Mouse (Mus musculus): ENCODE data around the gene Zswim3. TPM values are rescaled to one million over a fixed set of nuclear protein-coding genes. Genes with fewer than 3 reads are reported as not detected.
A peak's percentile ranks its signal among the peaks of the same experiment; 100 is the strongest.

Zswim3 gene
- polyA plus RNA-seq, 1 experiment from 2014 or later, result 8.1 TPM

DNA sequence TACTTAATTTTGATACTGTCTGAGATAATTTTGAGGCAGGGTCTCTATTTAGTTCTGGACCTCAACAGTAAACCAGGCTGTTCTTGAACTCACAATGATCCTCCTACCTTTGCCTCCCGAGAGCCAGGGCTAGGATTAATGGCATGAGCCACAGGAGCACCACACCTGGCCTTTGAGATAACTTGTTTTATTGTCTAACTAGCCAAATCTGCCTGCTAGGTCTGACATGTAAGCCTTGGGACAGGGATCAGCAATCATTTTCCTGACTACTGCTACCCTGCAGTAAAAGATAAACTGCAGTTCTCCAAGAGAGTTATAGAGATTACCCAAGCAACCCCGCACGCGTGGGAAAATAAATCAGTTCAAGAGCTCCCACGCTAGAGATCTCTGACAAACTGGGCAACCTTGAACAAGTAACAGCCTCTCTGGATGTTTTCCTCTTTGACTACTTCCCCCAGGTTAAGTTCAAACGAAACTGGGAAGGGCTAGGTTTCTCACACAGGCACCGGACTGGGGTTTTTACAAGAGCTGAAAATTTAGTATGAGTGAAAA is 20.0 kb upstream of the Zswim3 start:
- Histone ChIP-seq H3K9me3 (no peaks in the 10 kb centered on the region), H3K4me3 (replicated peaks) (peak overlapping the region; percentile 55), H3K4me2 (replicated peaks) (peak overlapping the region; percentile 86), H3K27ac (peak overlapping the region; percentile 80), H3K9ac (peak overlapping the region; percentile 67), H3K27me3 (replicated peaks) (no peaks in the 10 kb centered on the region), H3K36me3 (peaks cover 4% of the 10 kb centered on the region; the same call in 1 of the 2 replicates), H3K4me1 (replicated peaks) (peaks cover 18% of the 10 kb centered on the region)
- ATAC-seq, result peak; percentile 3; the same call in 1 of the 2 replicates
- 4% methylated on average over 7 of the region's 7 CpGs for WGBS

DNA sequence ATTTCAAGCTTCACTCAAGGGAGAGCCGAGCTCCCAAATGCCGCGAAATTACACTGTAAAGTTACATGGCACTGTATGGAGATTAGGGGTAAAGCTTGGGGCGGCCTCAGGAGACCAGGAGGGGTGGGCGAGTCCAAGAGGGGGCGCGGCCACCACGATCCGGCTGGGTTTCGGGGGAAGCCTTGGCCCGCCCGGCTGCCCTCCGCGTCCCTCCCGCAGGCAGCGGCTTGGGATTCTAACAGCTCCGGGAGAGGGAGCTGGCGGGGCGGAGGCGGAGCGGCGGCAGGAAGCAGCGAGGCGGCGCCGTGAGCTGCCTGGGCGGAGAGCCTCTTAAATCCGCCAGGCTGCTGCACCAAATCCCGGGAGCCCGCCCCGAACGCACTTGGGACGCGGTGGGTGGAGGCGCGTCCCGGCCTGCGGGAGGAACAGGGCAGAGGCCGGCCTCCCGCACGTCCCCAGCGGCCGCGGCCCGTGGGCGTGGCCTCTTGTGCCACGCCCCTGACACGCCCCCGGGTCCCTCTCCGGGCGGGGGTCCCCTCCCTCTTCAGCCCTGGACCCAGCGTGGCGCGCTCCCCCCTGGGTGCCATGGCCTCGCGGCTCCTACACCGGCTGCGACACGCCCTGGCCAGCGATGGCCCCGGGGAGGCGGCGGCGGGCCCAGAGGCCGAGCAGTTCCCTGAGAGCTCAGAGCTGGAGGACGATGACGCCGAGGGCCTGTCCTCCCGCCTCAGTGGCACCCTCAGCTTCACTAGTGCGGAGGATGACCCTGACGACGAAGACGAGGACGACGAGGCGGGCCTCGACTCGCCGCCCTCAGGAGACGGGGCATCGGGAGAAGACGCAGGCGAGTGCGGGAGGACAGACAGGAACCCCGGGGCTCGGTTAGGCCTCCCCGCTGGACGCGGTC is 19.2 kb upstream of the Zswim3 start, which contains the start of gene Snx21:
Gene Snx21 (plus strand): TSS at position 343 of the 907 bp plus-strand sequence.
- H3K4me3 ChIP-seq (replicated peaks), result peak within 1 kb of the TSS; percentile 55
- no peaks in the 10 kb centered on the region for H3K9me3 ChIP-seq
- ATAC-seq, result peak; percentile 96
- H3K9ac ChIP-seq, result peak within 1 kb of the TSS; percentile 67
- WGBS, result under 1% methylated on average over 87 of the region's 89 CpGs
- no peaks in the 10 kb centered on the region for H3K27me3 ChIP-seq (replicated peaks)
- peaks cover 4% of the 10 kb centered on the region; the same call in 1 of the 2 replicates for H3K36me3 ChIP-seq
- H3K27ac ChIP-seq, result peak within 1 kb of the TSS; percentile 80
- H3K4me1 ChIP-seq (replicated peaks), result peaks cover 18% of the 10 kb centered on the region
- H3K4me2 ChIP-seq (replicated peaks), result peak within 1 kb of the TSS; percentile 86

DNA sequence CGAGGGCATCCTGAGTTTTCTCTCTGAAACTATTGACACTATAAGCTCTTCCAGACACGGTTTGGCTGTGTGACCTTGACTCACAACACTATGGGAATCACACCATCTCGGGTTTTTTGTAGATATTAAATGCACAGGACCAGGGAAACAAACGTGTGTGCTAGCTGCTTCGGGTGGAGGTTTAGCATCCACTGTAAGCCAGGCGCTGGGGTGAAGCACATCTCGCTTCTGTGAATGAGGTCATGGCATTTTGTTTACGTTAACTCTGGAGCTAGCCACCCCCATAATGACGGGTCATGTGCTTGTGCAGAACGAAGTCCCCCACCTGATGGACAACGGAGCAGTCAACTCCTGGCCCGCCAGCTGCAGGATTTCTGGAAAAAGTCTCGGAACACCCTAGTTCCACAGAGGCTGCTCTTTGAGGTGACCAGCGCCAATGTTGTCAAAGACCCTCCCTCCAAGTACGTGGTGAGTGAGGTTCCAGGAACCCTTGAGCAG is 18.5 kb upstream of the Zswim3 start:
- 10% methylated on average over 15 of the region's 15 CpGs for WGBS
- Histone ChIP-seq H3K27ac (peak overlapping the region; percentile 80), H3K4me2 (replicated peaks) (peak overlapping the region; percentile 86), H3K36me3 (peaks cover 10% of the 10 kb centered on the region), H3K9me3 (no peaks in the 10 kb centered on the region), H3K4me3 (replicated peaks) (peak overlapping the region; percentile 55), H3K27me3 (replicated peaks) (no peaks in the 10 kb centered on the region), H3K4me1 (replicated peaks) (peaks cover 18% of the 10 kb centered on the region), H3K9ac (peak overlapping the region; percentile 67)
- ATAC-seq, result peak; percentile 8; the same call in 1 of the 2 replicates

DNA sequence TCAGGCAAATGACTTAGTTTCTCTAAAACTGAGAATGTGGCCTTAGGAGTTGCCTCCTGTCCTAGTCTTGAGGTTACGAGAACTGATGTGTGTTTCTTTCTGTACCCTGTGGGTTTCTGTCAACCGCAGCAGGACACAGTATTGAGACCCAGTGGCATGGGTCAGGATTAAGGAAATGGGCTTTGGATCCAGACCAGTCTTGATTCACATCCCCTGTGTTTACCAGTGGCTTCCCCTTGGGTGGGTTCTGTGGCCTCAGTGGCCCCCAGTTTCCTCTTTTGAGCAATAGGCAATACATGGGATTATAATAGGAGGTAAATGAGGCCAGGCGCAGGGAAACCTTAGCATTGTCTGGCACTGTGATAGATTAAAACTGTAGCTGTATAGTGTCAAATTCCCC is 17.9 kb upstream of the Zswim3 start:
- peak overlapping the region; percentile 86 for H3K4me2 ChIP-seq (replicated peaks)
- no peak for ATAC-seq
- H3K36me3 ChIP-seq, result peaks cover 16% of the 10 kb centered on the region
- H3K9ac ChIP-seq, result no peak overlapping the region
- no peaks in the 10 kb centered on the region for H3K9me3 ChIP-seq
- H3K4me1 ChIP-seq (replicated peaks), result peaks cover 18% of the 10 kb centered on the region
- no peaks in the 10 kb centered on the region for H3K27me3 ChIP-seq (replicated peaks)
- no peak overlapping the region for H3K27ac ChIP-seq
- 86% methylated on average over 3 of the region's 3 CpGs for WGBS
- peak overlapping the region; percentile 55; the same call in 1 of the 2 replicates for H3K4me3 ChIP-seq (replicated peaks)

DNA sequence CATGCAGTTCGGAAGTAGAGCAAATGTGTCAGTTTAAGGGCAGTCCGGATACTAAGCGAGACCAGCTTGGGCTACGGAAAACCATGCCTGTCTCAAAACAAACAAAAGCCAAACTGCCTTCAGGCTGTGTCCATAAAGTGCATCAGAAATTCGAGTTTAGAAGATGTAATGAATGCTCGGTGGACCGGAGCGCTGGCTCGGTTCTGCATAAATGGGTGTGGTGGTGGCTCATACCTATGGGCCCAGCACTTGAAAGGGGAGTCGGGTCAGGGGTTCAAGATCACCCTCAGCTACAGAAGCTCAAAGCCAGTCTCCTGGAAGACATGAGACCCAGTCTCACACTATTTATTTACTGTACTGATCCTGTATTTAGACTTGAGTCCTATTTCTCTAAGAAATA is 17.1 kb upstream of the Zswim3 start:
- Histone ChIP-seq H3K4me2 (replicated peaks) (no peak overlapping the region), H3K27ac (no peak overlapping the region), H3K27me3 (replicated peaks) (no peaks in the 10 kb centered on the region), H3K36me3 (peaks cover 24% of the 10 kb centered on the region), H3K9me3 (no peaks in the 10 kb centered on the region), H3K4me1 (replicated peaks) (peaks cover 18% of the 10 kb centered on the region), H3K4me3 (replicated peaks) (no peak overlapping the region), H3K9ac (no peak overlapping the region)
- WGBS, result 79% methylated on average over 10 of the region's 10 CpGs
- no peak for ATAC-seq

DNA sequence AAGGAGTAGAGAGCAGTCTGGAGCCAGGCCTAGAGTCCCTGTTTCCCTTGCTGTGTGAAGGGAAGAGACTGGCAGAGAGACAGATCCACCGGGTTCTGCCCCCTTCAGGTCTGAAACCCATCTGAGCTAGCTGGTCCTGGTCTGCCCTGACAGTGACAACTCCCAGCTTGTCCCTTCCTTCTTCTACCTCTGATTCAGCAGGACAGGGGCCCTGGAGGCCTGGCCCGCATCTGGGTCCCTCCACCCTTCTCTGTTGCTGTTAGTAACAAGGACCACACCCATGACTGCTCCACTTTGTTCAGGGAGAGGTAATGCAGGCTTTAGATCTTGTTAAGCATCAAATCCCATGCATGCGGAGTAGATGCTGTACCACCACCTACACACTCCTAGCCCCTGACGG is 16.5 kb upstream of the Zswim3 start:
- no peak overlapping the region for H3K4me2 ChIP-seq (replicated peaks)
- ATAC-seq, result no peak

DNA sequence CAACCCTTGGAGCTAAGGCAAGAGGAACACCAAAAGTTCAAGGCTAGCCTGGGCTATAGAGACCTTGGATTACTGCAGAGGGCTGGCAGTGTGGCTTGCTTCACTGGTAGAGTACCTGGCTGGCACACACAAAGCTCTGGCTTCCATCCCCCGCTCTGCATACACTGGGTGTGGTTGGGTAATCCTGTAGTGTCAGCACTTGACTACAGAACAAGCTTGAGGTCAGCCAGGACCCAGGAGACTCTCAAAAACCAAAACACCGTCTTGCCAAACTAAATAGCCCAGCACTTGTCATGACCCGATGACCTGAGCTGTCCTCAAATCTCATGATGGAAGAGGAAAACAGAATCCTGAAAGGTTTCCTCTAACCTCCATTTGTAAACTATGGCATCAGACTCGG is 14.4 kb upstream of the Zswim3 start:
- Histone ChIP-seq H3K4me1 (replicated peaks) (peaks cover 13% of the 10 kb centered on the region), H3K4me2 (replicated peaks) (no peak overlapping the region), H3K36me3 (peaks cover 30% of the 10 kb centered on the region), H3K9ac (no peak overlapping the region), H3K9me3 (no peaks in the 10 kb centered on the region), H3K27ac (no peak overlapping the region), H3K27me3 (replicated peaks) (no peaks in the 10 kb centered on the region), H3K4me3 (replicated peaks) (no peak overlapping the region)
- WGBS, result 69% methylated on average over 4 of the region's 4 CpGs
- ATAC-seq, result no peak

More for the DNA sequence above, 16.5 kb upstream of the Zswim3 start:
- H3K36me3 ChIP-seq, result peaks cover 24% of the 10 kb centered on the region
- no peak overlapping the region for H3K9ac ChIP-seq
- 61% methylated on average over 4 of the region's 4 CpGs for WGBS
- no peak overlapping the region for H3K4me3 ChIP-seq (replicated peaks)
- H3K27me3 ChIP-seq (replicated peaks), result no peaks in the 10 kb centered on the region
- peaks cover 18% of the 10 kb centered on the region for H3K4me1 ChIP-seq (replicated peaks)
- no peaks in the 10 kb centered on the region for H3K9me3 ChIP-seq
- H3K27ac ChIP-seq, result no peak overlapping the region

DNA sequence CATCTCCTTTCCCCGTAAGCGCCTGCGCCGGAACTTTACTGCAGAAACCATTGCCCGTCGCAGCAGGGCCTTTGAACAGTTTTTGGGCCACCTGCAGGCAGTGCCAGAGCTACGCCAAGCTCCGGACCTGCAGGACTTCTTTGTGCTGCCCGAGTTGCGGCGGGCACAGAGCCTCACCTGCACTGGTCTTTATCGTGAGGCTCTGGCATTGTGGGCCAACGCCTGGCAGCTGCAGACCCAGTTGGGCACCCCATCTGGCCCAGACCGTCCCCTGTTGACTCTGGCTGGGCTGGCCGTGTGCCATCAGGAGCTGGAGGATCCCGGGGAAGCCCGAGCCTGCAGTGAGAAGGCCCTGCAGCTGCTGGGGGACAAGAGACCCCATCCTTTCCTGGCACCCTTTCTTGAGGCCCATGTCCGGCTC is 13.0 kb upstream of the Zswim3 start:
- Histone ChIP-seq H3K27ac (no peak overlapping the region), H3K36me3 (peaks cover 35% of the 10 kb centered on the region), H3K4me3 (replicated peaks) (no peak overlapping the region), H3K4me1 (replicated peaks) (peaks cover 8% of the 10 kb centered on the region), H3K4me2 (replicated peaks) (no peak overlapping the region), H3K9ac (no peak overlapping the region), H3K9me3 (no peaks in the 10 kb centered on the region), H3K27me3 (replicated peaks) (no peaks in the 10 kb centered on the region)
- no peak for ATAC-seq
- 90% methylated on average over 18 of the region's 18 CpGs for WGBS

DNA sequence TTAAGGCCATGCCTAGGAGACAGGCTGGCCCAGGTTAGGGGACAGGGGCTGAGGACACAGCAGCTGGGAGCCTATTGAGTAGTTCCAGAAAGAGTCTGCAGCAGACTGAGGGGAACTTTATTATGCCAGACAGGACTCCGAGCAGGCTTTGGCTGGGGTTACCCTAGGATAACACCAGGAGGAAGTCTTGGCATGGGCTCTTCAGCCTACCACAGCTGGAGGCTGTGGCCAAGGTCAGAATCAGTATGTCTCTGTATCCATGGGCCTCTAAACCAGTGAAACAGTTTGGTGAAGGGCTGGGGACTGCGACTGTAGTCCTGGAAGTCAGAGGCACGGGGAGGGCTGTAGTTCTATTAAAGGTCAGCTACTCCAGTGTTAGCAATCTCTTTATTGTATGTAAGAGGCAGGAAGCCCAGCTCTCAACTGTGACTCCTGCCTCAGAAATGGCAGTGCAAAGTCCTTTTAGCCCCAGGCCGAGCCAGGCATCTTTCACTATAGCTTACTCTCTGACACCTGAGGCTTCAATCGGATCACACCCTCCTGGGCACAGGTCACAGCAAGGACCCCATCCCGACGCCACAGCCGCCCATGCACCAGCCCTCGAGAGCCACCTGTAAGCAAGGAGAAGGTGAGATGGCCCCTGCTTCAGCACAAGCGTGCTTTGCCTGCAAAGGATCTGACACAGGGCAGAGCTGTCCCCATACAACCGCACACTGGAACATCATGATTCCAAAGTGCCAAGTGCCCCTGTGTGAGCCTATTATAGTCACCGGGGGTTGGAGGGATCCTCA is 12.3 kb upstream of the Zswim3 start:
- no peak overlapping the region for H3K27ac ChIP-seq
- H3K27me3 ChIP-seq (replicated peaks), result no peaks in the 10 kb centered on the region
- H3K4me3 ChIP-seq (replicated peaks), result no peak overlapping the region
- H3K9me3 ChIP-seq, result no peaks in the 10 kb centered on the region
- no peak overlapping the region for H3K9ac ChIP-seq
- peaks cover 4% of the 10 kb centered on the region; the same call in 1 of the 2 replicates for H3K4me1 ChIP-seq (replicated peaks)
- peaks cover 35% of the 10 kb centered on the region for H3K36me3 ChIP-seq
- 88% methylated on average over 12 of the region's 12 CpGs for WGBS
- no peak for ATAC-seq
- H3K4me2 ChIP-seq (replicated peaks), result no peak overlapping the region

DNA sequence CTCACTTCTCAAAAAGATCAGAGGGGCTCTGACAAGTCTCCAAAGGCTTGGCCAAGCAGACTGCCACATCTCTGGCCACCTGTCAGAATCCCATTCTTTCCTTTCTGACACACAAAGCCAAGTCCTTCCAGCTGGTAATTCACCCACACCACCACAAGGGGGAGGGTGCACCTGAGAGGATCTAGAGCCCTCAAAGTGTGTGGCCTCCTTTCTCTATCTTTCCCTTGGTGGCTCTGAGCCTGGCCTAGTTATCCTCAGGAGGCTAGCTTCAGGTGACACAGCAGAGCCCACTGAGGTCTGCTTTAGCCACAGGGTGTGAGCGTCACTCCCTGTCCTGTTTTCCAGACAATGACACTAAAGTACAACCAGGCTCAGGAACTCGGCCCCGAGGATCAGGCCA is 11.7 kb upstream of the Zswim3 start:
- WGBS, result 66% methylated on average over 3 of the region's 3 CpGs
- no peaks in the 10 kb centered on the region for H3K27me3 ChIP-seq (replicated peaks)
- H3K4me2 ChIP-seq (replicated peaks), result no peak overlapping the region
- H3K36me3 ChIP-seq, result peaks cover 39% of the 10 kb centered on the region
- no peak overlapping the region for H3K4me3 ChIP-seq (replicated peaks)
- no peak overlapping the region for H3K27ac ChIP-seq
- peaks cover 2% of the 10 kb centered on the region; the same call in 1 of the 2 replicates for H3K4me1 ChIP-seq (replicated peaks)
- no peak overlapping the region for H3K9ac ChIP-seq
- no peaks in the 10 kb centered on the region for H3K9me3 ChIP-seq
- peak; percentile 36; the same call in 1 of the 2 replicates for ATAC-seq

DNA sequence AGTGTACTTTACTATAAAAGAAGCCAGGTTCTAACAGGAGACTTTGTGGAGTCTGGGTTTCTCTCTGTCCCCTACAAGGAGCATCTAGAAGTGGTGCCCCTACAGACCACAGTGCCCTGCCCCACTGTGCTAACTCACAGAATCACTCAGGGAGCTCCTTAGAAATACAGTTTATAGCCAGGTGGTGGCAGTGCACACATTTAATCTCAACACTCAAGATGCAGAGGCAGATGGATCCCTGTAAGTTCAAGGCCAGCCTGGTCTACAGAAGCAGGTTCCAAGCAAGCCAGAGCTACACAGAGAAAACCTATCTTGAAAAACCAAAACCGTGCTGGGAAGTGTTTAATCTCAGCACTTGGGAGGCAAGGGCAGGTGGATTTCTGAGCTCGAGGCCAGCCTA is 11.1 kb upstream of the Zswim3 start:
- H3K27me3 ChIP-seq (replicated peaks), result no peaks in the 10 kb centered on the region
- H3K9me3 ChIP-seq, result no peaks in the 10 kb centered on the region
- H3K4me1 ChIP-seq (replicated peaks), result no peaks in the 10 kb centered on the region
- no peak for ATAC-seq
- WGBS, result 92% methylated on average over 2 of the region's 2 CpGs
- peaks cover 39% of the 10 kb centered on the region for H3K36me3 ChIP-seq
- H3K9ac ChIP-seq, result no peak overlapping the region
- H3K4me2 ChIP-seq (replicated peaks), result no peak overlapping the region
- H3K4me3 ChIP-seq (replicated peaks), result no peak overlapping the region
- H3K27ac ChIP-seq, result no peak overlapping the region

DNA sequence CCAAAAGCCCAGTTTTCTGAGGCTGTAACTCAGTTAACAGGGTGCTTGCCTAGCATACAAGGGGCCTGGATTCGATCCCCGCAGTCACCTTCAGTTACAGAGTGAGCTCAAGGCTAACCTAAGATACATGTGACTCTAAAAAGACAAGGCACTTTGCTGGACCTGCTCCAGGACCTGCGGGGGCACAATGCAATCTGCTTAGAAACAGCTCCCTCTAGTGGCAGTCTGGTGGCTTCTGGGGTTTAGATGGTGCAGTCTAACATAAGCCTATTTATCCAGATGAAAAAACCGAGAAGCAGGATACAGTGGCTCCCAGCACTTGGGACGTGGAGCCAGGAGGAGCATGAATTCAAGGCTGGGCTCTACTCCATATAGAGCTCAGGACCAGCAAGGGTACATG is 10.6 kb upstream of the Zswim3 start:
- 32% methylated on average over 5 of the region's 5 CpGs for WGBS
- Histone ChIP-seq H3K4me3 (replicated peaks) (no peak overlapping the region), H3K36me3 (peaks cover 39% of the 10 kb centered on the region), H3K27me3 (replicated peaks) (no peaks in the 10 kb centered on the region), H3K27ac (no peak overlapping the region), H3K9ac (no peak overlapping the region), H3K4me2 (replicated peaks) (no peak overlapping the region), H3K4me1 (replicated peaks) (no peaks in the 10 kb centered on the region), H3K9me3 (no peaks in the 10 kb centered on the region)
- ATAC-seq, result peak; percentile 52

Measured in intestine, embryonic 15.5 days (tissue).